Mouse (Mus musculus) left cerebral cortex, postnatal 36 days (tissue): ENCODE results near the gene Slc45a2. TPM values are rescaled to one million over a fixed set of nuclear protein-coding genes. Genes with fewer than 3 reads are reported as not detected.

Source experiments
- DNase-seq, 2 experiments: peaks; one replicate each; pipeline ENCODE4 v3.0.0; 2021 to 2022; ENCODE audit warnings: low spot score in 2 of 2, mixed read lengths in 1 of 2
- intact Hi-C: fragments of 180-260 bp; cut with DNase I; formaldehyde crosslinking; loops from one replicate; pipeline ENCODE4 v1.15.1; 2025
- total RNA-seq, 2 experiments: library from RNA; stranded (reverse); gene quantifications; 2 replicates each; pipeline ENCODE4 v1.2.3; 2021

The Slc45a2 gene
- total RNA-seq, 2 experiments from 2014 or later, result not detected

DNA sequence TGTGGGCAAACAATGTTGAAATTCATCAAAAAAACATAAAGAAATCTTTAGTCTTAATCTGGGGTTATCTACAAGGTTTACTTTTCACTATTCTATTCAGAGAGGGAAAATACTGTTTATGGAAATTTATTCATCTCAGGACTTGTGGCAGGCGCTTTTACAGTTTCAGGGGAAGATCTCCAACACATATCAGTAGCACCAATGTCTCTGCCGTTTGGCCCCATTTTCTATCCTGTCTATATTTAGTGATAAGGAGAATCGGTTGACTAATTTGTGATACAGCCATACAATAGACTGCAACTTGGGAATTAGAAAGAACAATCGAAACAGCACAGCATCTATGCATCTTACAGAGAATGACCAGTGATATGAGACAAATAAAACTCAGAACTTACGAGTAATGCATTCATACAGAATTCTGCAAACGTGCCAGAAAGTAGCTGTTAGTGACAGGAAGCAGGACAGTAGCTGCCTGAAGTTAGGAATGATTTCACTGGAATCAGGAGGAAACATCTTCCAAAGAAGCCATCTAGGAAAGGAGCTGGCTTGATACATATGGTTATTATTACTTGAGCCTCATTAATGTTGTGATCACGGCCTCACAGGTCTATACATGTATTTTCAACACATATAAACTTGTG, 54.0 kb downstream of the Slc45a2 start:
- intact Hi-C loops, result no loop called here
- DNase-seq, result no peak

DNA sequence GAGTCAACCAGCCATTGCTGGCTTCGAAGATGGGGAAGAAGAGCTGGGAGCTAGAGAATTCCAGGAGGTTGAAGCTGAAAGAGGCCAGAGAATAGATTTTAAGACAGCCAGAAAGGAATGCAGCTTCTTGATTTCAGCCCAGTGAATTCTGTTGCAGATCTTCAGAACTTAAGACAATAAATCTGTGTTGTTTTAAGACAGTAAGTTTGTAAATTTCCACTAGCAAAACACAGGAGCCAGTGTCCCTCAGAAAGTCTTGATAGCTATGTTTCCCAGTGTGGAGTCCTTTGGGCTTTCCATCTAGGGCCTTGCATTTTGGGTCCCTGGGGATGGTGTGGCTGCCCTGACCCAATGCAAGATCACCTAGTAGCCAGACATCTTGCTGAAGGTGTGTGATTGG, 62.4 kb downstream of the Slc45a2 start:
- intact Hi-C loops, result no loop called here
- no peak for DNase-seq

DNA sequence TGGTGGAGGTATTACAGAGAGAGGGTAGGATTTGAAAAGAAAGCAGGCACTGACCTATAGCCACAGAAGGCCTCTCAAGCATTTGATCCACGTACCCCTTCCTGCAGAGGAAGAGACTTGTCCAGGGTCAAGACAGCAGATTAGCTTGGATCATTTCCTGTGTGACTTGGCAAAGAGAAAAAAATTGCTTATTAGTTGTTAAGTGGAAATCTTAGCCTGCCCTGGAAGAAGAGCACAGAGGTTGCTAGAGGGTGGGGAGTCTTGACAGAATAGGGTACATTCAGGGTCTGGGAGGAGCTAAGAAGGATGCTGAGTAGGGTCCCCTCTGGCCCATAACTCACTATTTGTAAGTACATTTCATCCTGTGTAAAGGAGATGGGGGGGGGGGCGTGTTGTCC, 63.6 kb downstream of the Slc45a2 start:
- intact Hi-C loops, result no loop called here

DNA sequence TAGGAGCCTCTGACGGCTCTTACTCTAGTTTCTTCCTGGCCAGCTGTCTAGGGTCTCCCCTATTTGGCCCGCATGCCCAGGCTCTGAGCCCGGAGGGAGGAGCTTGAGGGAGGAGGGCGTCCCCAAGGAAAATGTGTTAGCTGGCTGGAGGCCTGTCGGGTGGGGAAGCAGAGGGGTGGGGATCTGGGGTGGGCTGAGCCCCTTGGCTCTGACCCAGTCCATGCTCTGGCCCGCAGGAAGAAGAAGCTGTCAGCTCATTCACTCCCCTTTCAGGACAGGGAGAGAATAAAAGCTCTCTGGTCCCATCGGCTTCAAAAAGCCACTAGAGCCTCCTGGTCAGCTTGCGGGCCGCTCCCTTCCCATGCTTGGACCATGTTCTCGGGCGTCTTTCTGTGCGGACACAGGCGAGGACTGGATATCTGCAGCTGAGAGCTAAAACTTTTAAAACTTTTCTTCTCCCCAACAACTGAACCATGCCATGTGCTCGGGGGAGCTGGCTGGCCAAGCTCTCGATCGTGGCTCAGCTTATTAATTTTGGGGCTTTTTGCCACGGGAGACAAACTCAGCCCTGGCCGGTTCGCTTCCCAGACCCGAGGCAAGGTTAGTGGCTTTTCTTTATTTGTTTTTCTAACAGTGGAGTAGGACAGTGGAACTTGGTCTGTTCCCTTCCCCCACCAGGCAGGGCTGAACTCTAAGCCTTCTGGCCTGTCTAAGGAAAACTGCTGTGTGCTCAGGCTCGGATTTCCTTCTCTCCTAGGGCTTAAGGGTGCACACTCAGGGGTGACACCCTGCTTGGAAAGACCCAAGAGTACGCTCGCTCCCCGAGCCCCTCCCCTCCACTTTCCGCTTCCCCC, 64.3 kb downstream of the Slc45a2 start, which contains the start of gene Adamts12:
Gene Adamts12, plus strand, starts transcription at position 233 of the 854 bp plus-strand sequence.
- intact Hi-C loops, result loop anchor here (5.0 kb wide), 1 partner anchor 243 kb away; no protein-coding TSS in a partner anchor
- DNase-seq, result no peak

More for the DNA sequence above, 63.6 kb downstream of the Slc45a2 start:
- no peak for DNase-seq

DNA sequence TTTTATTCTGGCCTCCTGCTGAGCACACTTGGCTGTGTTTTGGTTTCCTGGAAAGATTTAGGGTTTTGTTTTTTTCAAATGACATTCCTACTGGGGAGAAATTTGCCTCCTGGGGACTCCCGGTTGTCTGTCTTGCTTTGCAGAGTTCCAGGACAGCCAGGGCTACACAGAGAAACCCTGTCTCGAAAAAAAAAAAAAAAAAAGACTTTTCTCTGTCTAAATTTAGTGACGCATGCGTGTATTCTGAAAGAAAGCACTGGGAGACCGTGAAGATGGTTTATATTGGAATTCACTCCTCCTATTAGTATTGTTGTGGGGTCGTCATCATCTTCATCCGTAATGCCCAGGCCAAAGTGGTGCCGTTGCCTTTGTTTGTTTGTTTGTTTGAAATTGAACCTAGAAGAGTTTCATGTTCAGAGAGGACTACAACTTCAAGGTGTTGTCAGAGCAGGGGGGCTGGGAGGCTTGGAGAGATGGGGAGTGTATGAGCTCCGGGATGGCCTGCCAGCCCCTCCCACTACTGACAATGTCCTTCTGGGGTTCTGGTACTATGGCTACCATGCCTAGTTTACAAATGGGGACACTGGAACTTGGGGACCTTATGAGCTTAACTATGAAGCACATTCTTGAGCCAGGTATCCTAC, 65.1 kb downstream of the Slc45a2 start:
- DNase-seq, result no peak
- intact Hi-C loops, result loop anchor here (5.0 kb wide), 1 partner anchor 242 kb away; no protein-coding TSS in a partner anchor

DNA sequence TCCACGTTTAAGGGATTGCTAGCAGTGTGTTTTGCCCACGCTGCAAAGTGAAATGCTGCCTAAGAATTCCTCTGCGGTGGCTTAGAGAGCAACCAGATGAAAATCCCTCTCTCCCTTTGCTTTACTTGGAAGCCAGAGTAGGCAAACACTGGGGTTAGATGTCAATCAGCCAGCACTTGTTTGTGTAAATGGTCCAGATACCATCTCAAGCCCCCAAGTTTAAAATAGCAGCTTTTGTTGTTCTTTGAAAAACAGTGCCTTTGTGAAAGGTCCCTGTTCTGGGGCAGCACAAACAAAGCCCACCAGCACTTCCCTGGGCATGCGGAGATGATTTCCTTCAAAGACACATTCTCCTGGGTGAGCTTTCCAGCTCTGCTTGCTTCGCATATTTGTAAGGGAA, 65.8 kb downstream of the Slc45a2 start:
- DNase-seq, result no peak
- intact Hi-C loops, result loop anchor here (5.0 kb wide), 1 partner anchor 241 kb away; no protein-coding TSS in a partner anchor

DNA sequence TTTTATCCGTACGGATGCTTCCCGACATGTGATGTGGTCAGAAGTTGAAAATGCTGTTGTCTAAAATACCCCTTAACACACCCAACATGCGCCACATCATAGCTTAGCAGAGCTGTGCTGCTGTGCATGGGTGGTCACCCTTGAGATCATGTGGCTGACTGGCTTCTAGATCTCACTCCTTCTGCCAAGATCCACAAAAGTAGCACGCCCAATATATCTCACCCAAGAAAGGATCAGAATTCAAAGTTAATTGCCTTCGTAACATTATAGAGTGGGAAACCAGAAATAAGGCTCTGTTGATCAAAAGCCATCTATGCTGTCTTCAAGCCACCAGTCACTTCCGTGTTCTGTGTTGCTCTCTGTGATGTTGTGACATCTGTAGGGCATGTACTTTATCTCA, 67.4 kb downstream of the Slc45a2 start:
- no peak for DNase-seq
- intact Hi-C loops, result loop anchor here (5.0 kb wide), 1 partner anchor 239 kb away; no protein-coding TSS in a partner anchor

DNA sequence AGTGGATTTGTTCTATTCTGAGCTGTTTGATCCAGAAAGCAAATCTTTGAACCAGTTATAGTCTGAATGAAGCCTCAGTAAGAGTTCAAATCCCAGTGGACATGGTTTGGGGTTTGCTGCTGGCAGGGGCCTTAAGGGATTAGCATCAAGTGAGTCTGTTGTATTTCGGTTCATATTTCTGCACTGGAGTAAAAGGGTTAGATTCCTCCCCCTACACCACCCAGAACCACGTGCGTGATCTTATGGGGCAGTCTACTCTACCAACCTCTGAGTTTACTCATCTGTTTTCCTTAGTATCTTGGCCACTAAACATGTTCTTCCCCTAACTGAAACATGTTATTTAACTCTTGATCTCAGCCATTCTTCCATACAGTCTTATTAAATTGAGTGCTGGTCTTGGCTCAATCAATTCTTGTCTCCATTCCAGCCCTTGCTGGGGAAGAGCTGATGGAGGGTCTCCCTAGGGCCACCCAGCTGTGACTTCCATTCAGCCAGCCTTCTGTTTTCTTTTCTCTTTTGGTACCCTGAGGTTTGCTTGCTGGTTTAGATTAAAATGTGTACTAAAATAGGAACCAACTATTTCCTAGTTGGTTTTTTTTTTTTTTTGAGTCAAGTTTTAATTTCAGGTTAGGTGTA, 75.3 kb downstream of the Slc45a2 start:
- intact Hi-C loops, result no loop called here
- no peak for DNase-seq

Other genes starting within 250 kb of the Slc45a2 start
- gene C1qtnf3, start 48.4 kb upstream of the Slc45a2 start, total RNA-seq, result not detected
- gene Amacr, start 19.0 kb upstream of the Slc45a2 start, total RNA-seq, result 1 to 10 TPM; 9.5 to 10.0 TPM
- gene Rxfp3, start 37.3 kb downstream of the Slc45a2 start, total RNA-seq, result 1 to 10 TPM; 2.1 to 2.9 TPM
- gene Adamts12, start 64.1 kb downstream of the Slc45a2 start, total RNA-seq, result under 1 TPM; 0.27 to 0.32 TPM